Mouse (Mus musculus): ENCODE results near the gene Prdm15. TPM values are rescaled to one million over a fixed set of nuclear protein-coding genes. Genes with fewer than 3 reads are reported as not detected.

The Prdm15 gene
- total and polyA plus RNA-seq, 3 experiments: 6.4 to 7.9 (median 7.3) TPM

GRCm38 (mm10) chr16:97856050-97856449 lies 4.4 kb upstream of the Prdm15 start:
- in situ Hi-C loops (cut with MboI; ENCODE audit: low pct_ligation_motif_present, low pct_unique_long_range_greater_than_20kb, low sequenced_read_pairs) (no loop called here), dilution Hi-C loops (cut with MboI; ENCODE audit: extremely low pct_ligation_motif_present, extremely low pct_unique_long_range_greater_than_20kb, low sequenced_read_pairs) (no loop called here)
- H3K9me3 ChIP-seq (replicated peaks; ENCODE audit: low read length): no peaks in the 10 kb centered on the region
- peaks cover 9 to 28% of the 10 kb centered on the region in 2 experiments for H3K36me3 ChIP-seq (replicated peaks in 1 of 2; ENCODE audit: control insufficient read depth in 1 of 2, insufficient read depth in 1 of 2, low read length in 1 of 2)
- H3K27ac ChIP-seq (ENCODE audit: insufficient read depth, low read depth): no peak overlapping the region
- no peak overlapping the region for H3K4me2 ChIP-seq (ENCODE audit: insufficient read depth, low read depth, poor library complexity, severe bottlenecking)
- H3K9ac ChIP-seq (ENCODE audit: insufficient read depth, low read depth): no peak overlapping the region
- no peaks in the 10 kb centered on the region for H3K27me3 ChIP-seq (replicated peaks)
- no peak for TF ChIP-seq ETS1 (conservative IDR thresholded peaks at IDR 0.05; ENCODE audit: low read depth, low read length)
- no peak for TF ChIP-seq KAT2A (IDR thresholded peaks at IDR 0.05; ENCODE audit: insufficient replicate concordance, low read length)
- TF ChIP-seq PAX5 (IDR thresholded peaks at IDR 0.05; ENCODE audit: low read length): no peak
- no peak for TF ChIP-seq EP300 (IDR thresholded peaks at IDR 0.05; ENCODE audit: low read length)
- TF ChIP-seq POLR2A (IDR thresholded peaks at IDR 0.05; ENCODE audit: low read depth, low read length): no peak
- no peak for TF ChIP-seq CHD2 (IDR thresholded peaks at IDR 0.05; ENCODE audit: low read length)
- no peak for TF ChIP-seq POLR2AphosphoS2 (IDR thresholded peaks at IDR 0.05; ENCODE audit: low read depth, low read length)
- no peak for TF ChIP-seq GABPA (IDR thresholded peaks at IDR 0.05; ENCODE audit: insufficient replicate concordance, low read depth, low read length)
- no peak for TF ChIP-seq USF2 (conservative IDR thresholded peaks at IDR 0.05; ENCODE audit: low read depth, low read length)
- no peak for TF ChIP-seq JUN (IDR thresholded peaks at IDR 0.05; ENCODE audit: insufficient read depth, low read depth, low read length)
- TF ChIP-seq E2F4 (IDR thresholded peaks at IDR 0.05; ENCODE audit: insufficient replicate concordance, low read depth, low read length): no peak
- no peak for TF ChIP-seq SMC3 (IDR thresholded peaks at IDR 0.05; ENCODE audit: low read depth, low read length)
- TF ChIP-seq NELFE (IDR thresholded peaks at IDR 0.05; ENCODE audit: low read depth, low read length): no peak
- no peaks in the 10 kb centered on the region for H3K79me2 ChIP-seq (replicated peaks; ENCODE audit: control insufficient read depth, extremely low read depth, insufficient read depth, poor library complexity, severe bottlenecking)
- no peak overlapping the region for H3K4me3 ChIP-seq (replicated peaks in 1 of 3; ENCODE audit: low read depth in 2 of 3, low read length in 2 of 3, poor library complexity in 1 of 3)
- no peak for DNase-seq (ENCODE audit: extremely low read depth)
- peaks cover 8 to 15% of the 10 kb centered on the region in 2 experiments; a peak in 2 of 4 replicates for H3K4me1 ChIP-seq (ENCODE audit: control insufficient read depth in 1 of 2, insufficient read depth in 2 of 2)

- H3K9ac ChIP-seq (ENCODE audit: insufficient read depth, low read depth): peak overlapping the region; percentile 94
- TF ChIP-seq IRF4 (IDR thresholded peaks at IDR 0.05; ENCODE audit: low read depth, low read length) (no peak), E2F4 (IDR thresholded peaks at IDR 0.05; ENCODE audit: insufficient replicate concordance, low read depth, low read length) (no peak), SIN3A (IDR thresholded peaks at IDR 0.05; ENCODE audit: low read length) (peak; percentile 96), KAT2A (IDR thresholded peaks at IDR 0.05; ENCODE audit: insufficient replicate concordance, low read length) (0 out of 2 replicates have a peak, but pooled peaks have one; percentile 57), MEF2A (IDR thresholded peaks at IDR 0.05; ENCODE audit: borderline replicate concordance, low read depth, low read length) (peak; percentile 23; the same call in 1 of the 2 replicates), BHLHE40 (IDR thresholded peaks at IDR 0.05; ENCODE audit: low read depth, low read length) (no peak), PAX5 (IDR thresholded peaks at IDR 0.05; ENCODE audit: low read length) (no peak), SMC3 (IDR thresholded peaks at IDR 0.05; ENCODE audit: low read depth, low read length) (peak; percentile 14), MXI1 (IDR thresholded peaks at IDR 0.05; ENCODE audit: low read depth, low read length) (peak; percentile 83), NRF1 (IDR thresholded peaks at IDR 0.05; ENCODE audit: low read depth, low read length) (no peak), POLR2A (IDR thresholded peaks at IDR 0.05; ENCODE audit: low read depth, low read length) (peak; percentile 76), ZC3H11A (IDR thresholded peaks at IDR 0.05; ENCODE audit: low read depth, low read length) (no peak), TCF12 (IDR thresholded peaks at IDR 0.05; ENCODE audit: low read depth, low read length) (peak; percentile 45; the same call in 1 of the 2 replicates), GABPA (IDR thresholded peaks at IDR 0.05; ENCODE audit: insufficient replicate concordance, low read depth, low read length) (no peak), UBTF (IDR thresholded peaks at IDR 0.05; ENCODE audit: low read depth, low read length) (peak; percentile 99), MAZ (IDR thresholded peaks at IDR 0.05; ENCODE audit: low read depth, low read length) (peak; percentile 72), CHD1 (IDR thresholded peaks at IDR 0.05; ENCODE audit: low read depth, low read length) (no peak; the same call in none of the 2 replicates), HCFC1 (IDR thresholded peaks at IDR 0.05; ENCODE audit: low read depth, low read length) (peak; percentile 68), ZMIZ1 (IDR thresholded peaks at IDR 0.05; ENCODE audit: low read depth, low read length) (peak; percentile 30), ELF1 (IDR thresholded peaks at IDR 0.05; ENCODE audit: low read depth, low read length) (peak; percentile 31; the same call in 1 of the 2 replicates), MAX (IDR thresholded peaks at IDR 0.05; ENCODE audit: low read length) (peak; percentile 7; the same call in 1 of the 2 replicates), NELFE (IDR thresholded peaks at IDR 0.05; ENCODE audit: low read depth, low read length) (peak; percentile 32; the same call in 1 of the 2 replicates), JUND (conservative IDR thresholded peaks at IDR 0.05; ENCODE audit: low read depth, low read length) (no peak)
- in situ Hi-C loops (cut with MboI; ENCODE audit: low pct_ligation_motif_present, low pct_unique_long_range_greater_than_20kb, low sequenced_read_pairs) (no loop called here), dilution Hi-C loops (cut with MboI; ENCODE audit: extremely low pct_ligation_motif_present, extremely low pct_unique_long_range_greater_than_20kb, low sequenced_read_pairs) (no loop called here)
- peaks cover 11% of the 10 kb centered on the region for H3K79me2 ChIP-seq (replicated peaks; ENCODE audit: control insufficient read depth, extremely low read depth, insufficient read depth, poor library complexity, severe bottlenecking)
- no peaks in the 10 kb centered on the region for H3K9me3 ChIP-seq (replicated peaks; ENCODE audit: low read length)
- H3K4me2 ChIP-seq (ENCODE audit: insufficient read depth, low read depth, poor library complexity, severe bottlenecking): peak overlapping the region; percentile 84
- H3K27me3 ChIP-seq (replicated peaks): no peaks in the 10 kb centered on the region
- peak overlapping the region; percentile 67 to 92 (median 86) for H3K4me3 ChIP-seq (replicated peaks in 1 of 3; ENCODE audit: low read depth in 2 of 3, low read length in 2 of 3, poor library complexity in 1 of 3)
- H3K27ac ChIP-seq (ENCODE audit: insufficient read depth, low read depth): peak overlapping the region; percentile 77
- peaks cover 2 to 35% of the 10 kb centered on the region in 2 experiments for H3K36me3 ChIP-seq (replicated peaks in 1 of 2; ENCODE audit: control insufficient read depth in 1 of 2, insufficient read depth in 1 of 2, low read length in 1 of 2)
- DNase-seq (ENCODE audit: extremely low read depth): peak; percentile 81
- peaks cover 22 to 54% of the 10 kb centered on the region in 2 experiments for H3K4me1 ChIP-seq (ENCODE audit: control insufficient read depth in 1 of 2, insufficient read depth in 2 of 2)
These were observed 449 bp downstream of the Prdm15 start for GRCm38 (mm10) chr16:97851061-97851740.

Measured in CH12.LX (cell line).